Mouse (Mus musculus) megakaryocyte, embryonic 14.5 days (primary cell): ENCODE measurements around the gene Mrpl45.

Experiments
- FLI1 ChIP-seq: IDR thresholded peaks from 2 replicates; pipeline ENCODE4 v1.6.1; 2012; ENCODE audit warnings: low read length, inconsistent platforms, mixed read lengths
- GATA1 ChIP-seq: IDR thresholded peaks from 3 replicates; pipeline ENCODE4 v1.6.1; 2012; ENCODE audit warnings: mixed read lengths, low read length, inconsistent platforms, borderline replicate concordance

GRCm38 (mm10) chr11:97338302-97338976 is 22.9 kb downstream of the Mrpl45 start:
- TF ChIP-seq GATA1 (no peak), FLI1 (no peak)
